Mouse (Mus musculus) neutrophil, adult 5-6 weeks (primary cell): ENCODE measurements around the gene H1f0. TPM values are rescaled to one million over a fixed set of nuclear protein-coding genes. Genes with fewer than 3 reads are reported as not detected.

Source experiments
- ATAC-seq: fragments of 151-379, 151-347 bp; 2 replicates; pipeline ENCODE4 v1.8.0; 2017; ENCODE audit warnings: mild to moderate bottlenecking, moderate TSS enrichment; ENCODE audit not compliant: insufficient number of reproducible peaks, poor library complexity, low FRiP score, severe bottlenecking; ENCODE audit errors: extremely low read depth
- total RNA-seq: library from RNA; stranded (forward); fragments of 200-1000 nt; gene quantifications from 2 replicates; pipeline ENCODE4 v1.2.3, GENCODE M21; 2017

The H1f0 gene
- total RNA-seq = 3.3 and 6.8 TPM in 2 replicates

GRCm38 (mm10) chr15:79028237-79028738 is at the start of gene H1f0:
H1f0 (plus strand) TSS chr15:79028450.
- peak; percentile 17 for ATAC-seq

GRCm38 (mm10) chr15:78978875-78979274 is 49.4 kb upstream of the H1f0 start:
- ATAC-seq = no peak

GRCm38 (mm10) chr15:78980084-78980483 is 48.2 kb upstream of the H1f0 start:
- no peak for ATAC-seq

- peak; percentile 80 for ATAC-seq
Measured at GRCm38 (mm10) chr15:78982658-78983435, 45.4 kb upstream of the H1f0 start.

- ATAC-seq = peak; percentile 23; the same call in 1 of the 2 replicates
Measured at GRCm38 (mm10) chr15:78983436-78984285, 44.6 kb upstream of the H1f0 start.

- no peak for ATAC-seq
Measured at GRCm38 (mm10) chr15:78984286-78984778, 43.9 kb upstream of the H1f0 start.

GRCm38 (mm10) chr15:78986536-78987220 is 41.6 kb upstream of the H1f0 start:
- no peak for ATAC-seq

- no peak for ATAC-seq
Measured at GRCm38 (mm10) chr15:78988499-78988971, 39.7 kb upstream of the H1f0 start.

- no peak for ATAC-seq
Measured at GRCm38 (mm10) chr15:78989152-78990092, 38.8 kb upstream of the H1f0 start.

- no peak for ATAC-seq
Measured at GRCm38 (mm10) chr15:78990093-78990463, 38.2 kb upstream of the H1f0 start.

GRCm38 (mm10) chr15:78990970-78991525 is 37.2 kb upstream of the H1f0 start:
- no peak for ATAC-seq

- ATAC-seq = no peak
Measured at GRCm38 (mm10) chr15:78992235-78992634, 36.0 kb upstream of the H1f0 start.

GRCm38 (mm10) chr15:78992925-78993324 is 35.3 kb upstream of the H1f0 start:
- no peak for ATAC-seq

- no peak for ATAC-seq
Measured at GRCm38 (mm10) chr15:78995916-78996315, 32.3 kb upstream of the H1f0 start.

GRCm38 (mm10) chr15:78996663-78997062 is 31.6 kb upstream of the H1f0 start:
- no peak for ATAC-seq

GRCm38 (mm10) chr15:78998348-78998747 is 29.9 kb upstream of the H1f0 start:
- no peak for ATAC-seq

- no peak for ATAC-seq
Measured at GRCm38 (mm10) chr15:78999586-78999985, 28.7 kb upstream of the H1f0 start.

- ATAC-seq = no peak
Measured at GRCm38 (mm10) chr15:79000357-79000791, 27.9 kb upstream of the H1f0 start.
